Mouse (Mus musculus) thymus, postnatal 14 days (tissue): Measurements from ENCODE around the gene Wnk2.

Experiments used
- DNase-seq: peaks from one replicate; pipeline ENCODE4 v3.0.0; 2021

Gene Wnk2

DNA sequence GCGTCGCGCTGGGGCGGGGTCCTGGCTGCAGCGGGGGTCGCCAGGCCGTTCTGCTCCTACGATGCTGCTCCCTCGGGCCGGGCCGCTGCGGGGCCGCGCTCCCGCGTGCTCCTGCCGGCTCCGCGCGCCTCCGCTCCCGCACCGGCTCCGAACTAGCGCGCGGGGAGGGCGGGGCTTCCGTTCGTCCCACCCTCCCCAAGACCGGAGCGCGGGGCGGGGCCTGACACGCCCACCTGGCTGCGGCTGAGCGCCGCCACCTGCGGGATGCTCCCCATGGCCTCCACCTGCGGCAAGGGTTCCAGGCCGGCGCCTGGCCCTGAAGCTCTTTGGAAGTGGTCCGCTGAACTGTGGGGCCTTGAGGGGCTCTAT is at the start of gene Wnk2:
Gene Wnk2, minus strand, starts transcription at position 157 of the 369 bp plus-strand sequence.
- peak; percentile 88 for DNase-seq

DNA sequence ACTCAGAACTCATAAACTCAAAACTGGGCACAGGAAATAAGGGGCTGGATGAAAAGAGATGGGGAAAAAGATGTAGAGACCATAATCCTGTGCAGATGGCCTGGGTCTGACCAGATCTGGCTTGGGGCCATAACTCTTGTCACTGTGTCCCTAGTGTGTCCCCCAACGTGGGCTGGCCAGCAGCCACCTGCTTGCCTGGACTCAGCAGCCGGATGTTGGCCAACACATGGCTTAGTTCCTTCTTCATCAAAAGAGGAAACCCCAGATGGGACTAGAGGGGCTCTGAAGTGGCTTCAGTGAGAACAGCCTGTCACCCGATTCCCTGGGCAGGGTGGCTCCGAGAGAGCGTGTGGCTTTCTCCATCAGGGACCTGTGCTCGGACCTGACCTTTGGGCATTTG is 49.0 kb upstream of the Wnk2 start:
- DNase-seq, result no peak

DNA sequence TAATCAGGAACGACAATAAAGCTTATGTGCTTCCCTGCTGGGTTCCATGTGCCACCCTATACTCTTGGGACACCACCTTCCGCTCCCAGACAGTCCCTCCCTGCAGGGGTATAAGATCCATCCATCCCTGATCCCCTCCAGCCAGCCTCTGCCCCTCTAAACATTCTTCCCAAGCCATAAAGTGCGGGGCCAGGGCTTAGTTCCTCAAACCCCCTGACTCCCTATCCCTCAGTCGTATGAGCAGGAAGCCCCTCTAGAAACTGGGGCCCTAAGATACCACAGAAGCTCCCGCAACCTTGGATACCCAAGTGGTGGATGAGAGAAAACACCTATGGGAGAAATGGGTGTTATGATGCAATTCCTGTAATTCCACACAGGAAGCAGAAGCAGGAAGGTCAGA is 48.4 kb upstream of the Wnk2 start:
- no peak for DNase-seq

DNA sequence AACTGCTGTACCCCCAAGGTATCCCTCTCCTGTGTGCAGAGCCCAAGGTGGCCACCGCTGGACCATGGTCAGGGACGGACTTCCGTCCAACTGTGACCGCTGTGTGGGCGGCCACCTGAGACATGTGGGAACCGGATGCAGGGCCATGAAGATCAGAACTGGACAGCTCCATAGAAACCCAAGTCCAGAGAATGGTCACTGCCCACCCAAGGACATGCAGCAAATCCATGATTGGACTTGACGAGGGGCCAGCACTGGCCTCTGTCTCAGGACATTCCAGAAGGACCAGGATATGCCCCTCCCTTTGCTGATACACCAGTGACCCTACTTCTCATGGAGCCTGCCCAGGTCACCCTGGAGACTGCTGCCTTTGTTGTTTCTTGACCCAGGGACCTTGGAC is 47.8 kb upstream of the Wnk2 start:
- DNase-seq, result no peak

DNA sequence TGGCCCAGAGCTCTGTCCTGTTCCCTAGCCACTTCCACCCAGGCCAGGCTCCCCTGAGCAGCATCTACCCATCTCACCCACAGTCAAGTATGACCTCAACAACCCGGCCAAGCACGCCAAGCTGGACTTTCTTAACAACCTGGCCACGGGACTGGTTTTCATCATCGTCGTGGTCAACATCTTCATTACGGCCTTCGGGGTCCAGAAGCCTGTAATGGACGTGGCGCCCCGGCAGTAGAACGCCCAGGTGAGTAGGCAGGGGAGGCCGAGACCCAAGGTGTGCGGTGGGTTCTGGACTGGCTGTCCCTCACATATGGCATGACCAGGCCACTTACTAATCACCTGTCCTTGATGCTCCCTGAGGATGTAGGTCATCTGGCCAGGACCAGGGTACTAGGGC is 47.0 kb upstream of the Wnk2 start:
- DNase-seq, result no peak

DNA sequence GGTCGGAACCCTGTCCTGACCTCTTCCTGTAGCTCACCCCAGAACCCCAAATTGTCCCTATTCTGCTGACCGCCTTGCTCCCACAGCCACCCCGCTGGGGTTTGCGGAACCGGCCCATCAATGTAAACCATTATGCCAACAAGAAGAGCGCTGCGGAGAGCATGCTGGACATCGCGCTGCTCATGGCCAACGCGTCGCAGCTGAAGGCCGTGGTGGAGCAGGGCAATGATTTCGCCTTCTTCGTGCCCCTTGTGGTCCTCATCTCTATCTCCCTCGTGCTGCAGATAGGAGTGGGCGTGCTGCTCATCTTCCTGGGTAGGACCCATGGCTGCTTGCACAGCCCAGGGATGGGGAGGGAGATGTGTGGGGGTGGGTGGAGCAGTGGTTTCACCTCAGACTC is 45.8 kb upstream of the Wnk2 start:
- no peak for DNase-seq

DNA sequence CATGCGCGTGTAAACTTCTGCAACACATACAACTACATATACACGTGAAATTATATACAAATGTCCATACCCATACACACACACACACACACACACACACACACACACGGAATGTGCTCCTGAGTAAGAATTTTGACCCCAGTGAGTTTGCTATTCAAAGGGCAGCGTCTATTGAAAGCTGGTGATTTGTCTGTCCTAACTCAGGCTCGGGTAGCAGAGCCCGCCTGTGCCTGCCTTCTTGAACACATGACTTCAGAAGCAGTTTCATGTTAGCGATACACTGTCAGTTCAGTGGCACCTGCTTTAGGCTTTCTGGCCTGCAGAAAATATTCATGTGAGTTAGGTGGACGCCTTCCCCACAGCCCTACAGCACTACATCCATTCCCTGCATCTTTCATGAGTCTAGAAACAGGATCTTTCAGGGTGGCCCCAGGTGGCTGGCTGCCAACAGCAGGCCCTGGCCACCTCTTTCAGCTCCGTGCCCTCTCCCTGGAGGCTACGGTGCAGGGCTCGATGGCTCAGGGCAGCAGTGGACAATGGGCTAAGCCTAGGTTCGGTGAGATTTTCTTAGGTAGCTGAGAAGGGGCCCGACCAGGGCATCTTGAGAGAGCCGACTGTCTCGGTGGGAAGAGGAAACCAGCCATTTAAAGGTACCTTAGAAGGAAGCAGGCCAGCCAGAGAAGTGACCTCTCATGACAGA is 44.5 kb upstream of the Wnk2 start:
- no peak for DNase-seq

DNA sequence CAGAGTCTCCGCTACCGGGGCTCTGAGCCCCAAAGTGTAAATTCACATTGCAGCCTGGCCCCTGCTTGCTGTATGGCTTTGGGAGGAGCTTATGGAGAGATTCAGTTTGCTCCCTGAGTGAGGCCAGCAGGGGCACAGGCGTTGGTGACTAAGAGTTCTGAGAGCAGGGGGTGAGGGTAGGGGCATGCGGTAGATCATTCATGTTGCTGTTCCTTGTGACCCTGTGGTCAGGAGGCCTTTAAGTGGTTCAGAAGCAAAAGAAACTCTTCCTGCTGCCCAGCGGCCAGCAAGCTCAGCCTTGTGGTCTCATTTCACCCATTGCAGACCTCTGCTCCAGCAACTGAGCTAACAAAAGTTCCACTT is 43.8 kb upstream of the Wnk2 start:
- DNase-seq, result no peak

DNA sequence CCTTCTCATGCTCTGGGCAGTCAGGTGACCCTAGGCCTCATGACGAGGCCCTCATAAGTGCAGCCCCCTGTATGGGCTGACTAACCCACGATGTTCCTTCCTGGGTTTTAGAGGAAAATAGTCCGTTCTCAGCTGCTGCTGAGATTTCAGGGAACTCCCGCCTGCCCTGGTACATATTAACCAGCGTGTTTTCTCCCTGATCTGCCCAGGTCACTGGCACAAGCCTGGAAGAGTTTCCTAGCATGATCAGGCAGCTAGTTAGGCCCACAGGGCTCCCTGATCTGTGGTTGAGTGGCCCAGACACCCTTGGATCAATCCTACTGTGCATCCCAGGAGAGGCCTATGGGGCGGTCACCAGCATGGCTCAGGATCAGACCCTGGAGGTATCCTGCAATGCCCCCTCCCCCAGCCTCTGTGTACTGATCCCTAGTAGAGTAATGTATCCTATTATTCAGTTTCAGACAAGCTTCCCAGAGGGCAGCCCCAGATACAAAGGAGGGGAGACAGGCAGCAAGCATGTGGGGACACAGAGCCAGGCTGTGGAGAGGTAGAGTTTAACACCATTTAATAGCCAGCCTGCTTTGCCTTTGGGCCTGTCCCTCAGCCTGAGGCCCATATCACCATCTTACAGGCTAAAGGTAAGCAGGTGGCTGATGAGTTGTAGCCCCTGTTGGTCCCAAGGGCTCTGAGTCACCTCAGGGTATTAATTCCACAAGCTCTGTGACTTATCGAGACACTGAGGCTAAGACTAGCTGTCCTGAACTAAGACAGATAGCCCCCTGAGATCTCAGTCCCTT is 43.3 kb upstream of the Wnk2 start:
- DNase-seq, result no peak

DNA sequence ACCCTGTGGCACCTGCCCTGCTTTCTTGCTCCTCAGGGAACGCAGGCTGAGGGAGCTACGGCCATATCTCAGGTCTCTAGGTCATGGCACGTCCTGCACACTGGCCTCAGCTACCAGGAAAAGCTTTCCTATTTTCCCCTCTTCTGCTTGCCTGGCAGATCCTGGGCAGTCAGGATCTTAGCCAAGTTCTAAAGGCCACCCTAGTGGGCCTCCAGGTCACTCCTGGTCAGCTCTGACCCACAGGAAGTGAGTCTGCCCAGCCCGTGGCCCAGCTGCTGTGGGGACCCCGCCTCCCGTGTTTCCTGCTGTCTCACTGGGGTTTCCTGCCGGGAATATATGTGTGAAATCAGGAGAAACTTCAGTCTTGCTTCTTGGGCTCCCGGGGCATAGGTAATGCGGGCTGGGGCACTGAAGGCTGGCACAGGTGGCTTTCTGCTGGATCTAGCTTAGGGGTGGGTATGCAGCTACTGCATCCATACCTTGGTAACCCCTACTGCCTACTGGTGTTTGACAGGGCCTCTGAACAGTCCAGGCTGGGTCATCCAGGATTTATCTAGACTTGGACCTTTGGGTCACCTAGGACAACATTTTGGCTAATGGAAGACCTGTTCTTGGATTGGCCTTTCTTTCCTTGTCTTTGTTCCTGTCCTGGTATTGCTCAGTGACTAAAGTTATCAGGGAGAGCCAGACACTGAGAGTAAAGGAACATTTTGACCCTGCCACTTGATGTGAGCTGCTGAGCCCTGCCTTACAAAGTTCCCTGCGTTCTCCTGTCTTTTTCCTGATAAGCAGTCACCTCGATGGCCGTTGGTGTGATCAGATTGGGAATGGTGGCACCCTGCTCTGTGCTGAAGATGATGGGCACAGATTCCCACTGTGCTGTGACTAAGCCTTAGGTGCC is 42.4 kb upstream of the Wnk2 start:
- no peak for DNase-seq

DNA sequence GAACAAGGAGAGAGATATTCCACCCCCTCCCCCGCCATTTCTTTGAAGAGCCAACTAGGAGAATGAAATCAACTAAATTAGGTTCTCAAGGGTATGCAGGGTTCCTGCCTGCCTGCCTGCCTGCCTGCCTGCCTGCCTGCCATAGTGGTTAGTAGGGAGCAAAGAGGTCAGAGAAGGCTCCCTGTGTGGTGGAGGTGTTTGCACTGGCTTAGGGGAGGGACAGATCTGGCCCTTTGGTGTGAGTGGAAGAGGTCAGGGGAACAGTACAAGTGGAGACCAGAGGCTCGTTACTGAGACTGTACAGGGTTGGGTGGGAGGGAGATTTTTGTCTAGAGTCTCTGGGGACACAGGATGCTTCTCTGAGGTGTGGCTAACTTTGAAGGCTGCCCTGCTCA is 41.1 kb upstream of the Wnk2 start:
- no peak for DNase-seq

DNA sequence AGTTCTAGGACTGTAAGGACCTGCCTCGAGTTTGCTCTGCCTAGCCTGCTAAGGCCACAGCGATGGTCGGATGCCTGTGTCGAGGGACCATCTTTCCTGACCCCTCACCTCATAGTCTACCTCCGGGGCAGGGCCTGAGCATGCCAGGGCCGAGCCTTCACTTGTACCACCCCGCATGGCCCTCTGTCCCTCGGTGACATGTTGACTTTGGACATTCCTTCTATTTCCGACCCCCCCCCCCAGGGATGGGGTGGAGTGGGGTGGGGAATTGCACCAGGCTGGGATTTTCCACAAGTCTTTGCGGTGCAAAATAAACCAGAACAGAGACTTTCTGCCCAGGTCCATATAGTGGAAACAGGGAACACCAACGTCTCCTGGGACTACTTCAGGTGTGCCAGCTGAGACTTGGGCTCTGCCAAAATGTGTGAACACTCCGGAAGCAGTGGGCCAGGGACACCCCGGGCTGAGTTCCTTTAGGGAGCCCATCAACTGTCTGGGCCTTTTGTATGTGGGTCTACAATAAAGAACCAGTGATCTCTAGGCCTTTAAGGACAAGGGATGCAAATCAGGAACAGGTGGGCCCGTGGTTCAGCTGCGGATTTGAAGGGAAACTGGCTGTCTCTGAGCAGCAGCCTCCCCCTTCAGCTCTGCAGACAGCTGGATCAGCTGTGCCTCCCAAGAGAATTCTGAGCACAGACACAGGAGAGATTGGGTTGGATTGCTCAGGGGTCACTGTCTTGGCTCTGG is 40.6 kb upstream of the Wnk2 start:
- DNase-seq, result no peak

DNA sequence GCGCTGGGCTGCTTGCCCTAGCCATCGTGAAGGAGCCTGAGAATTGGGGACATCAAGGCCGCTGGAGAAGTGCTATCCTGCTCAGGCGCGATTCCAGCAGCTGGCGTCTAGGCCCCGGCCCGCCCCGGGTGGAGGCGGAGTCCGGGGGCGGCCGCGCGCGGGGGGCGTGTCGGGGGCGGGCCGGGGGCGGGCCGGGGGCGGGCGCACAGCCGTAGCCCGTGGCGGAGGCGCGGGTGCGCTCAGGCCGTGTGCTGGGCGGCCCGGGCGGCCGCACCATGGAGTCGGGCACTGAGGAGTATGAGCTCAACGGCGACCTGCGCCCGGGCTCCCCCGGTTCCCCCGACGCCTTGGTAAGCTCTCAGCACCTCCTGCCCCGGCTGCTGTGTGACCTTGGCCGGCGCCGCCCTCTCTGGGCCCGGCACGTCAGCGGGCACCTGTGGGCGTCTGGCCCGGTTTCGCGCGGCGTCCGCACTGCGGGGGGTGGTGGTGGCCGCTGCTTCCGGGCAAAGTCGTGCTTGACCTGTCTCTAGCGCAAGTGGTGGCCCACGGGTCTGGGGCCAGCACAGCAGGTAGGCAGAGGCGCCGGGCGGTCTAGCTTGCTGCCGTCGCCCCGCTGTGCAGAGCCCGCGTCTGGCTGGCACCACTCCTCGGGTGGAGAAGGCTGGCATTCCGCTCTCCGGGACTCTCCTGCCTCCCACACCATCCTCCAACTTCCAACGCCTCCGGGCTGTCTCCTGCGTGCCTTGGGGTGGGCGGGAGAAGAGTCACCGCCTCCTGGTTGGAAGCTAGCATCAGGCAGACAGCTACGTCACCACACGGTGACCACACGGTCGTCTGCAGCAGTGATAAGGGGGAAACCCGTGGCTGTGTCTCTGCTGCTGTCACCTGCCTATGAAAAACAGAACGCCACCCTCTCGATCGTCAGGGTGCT is 39.7 kb upstream of the Wnk2 start, which contains the start of gene Ninj1:
Gene Ninj1, plus strand, starts transcription at position 198 of the 931 bp plus-strand sequence.
- peak; percentile 82 for DNase-seq

DNA sequence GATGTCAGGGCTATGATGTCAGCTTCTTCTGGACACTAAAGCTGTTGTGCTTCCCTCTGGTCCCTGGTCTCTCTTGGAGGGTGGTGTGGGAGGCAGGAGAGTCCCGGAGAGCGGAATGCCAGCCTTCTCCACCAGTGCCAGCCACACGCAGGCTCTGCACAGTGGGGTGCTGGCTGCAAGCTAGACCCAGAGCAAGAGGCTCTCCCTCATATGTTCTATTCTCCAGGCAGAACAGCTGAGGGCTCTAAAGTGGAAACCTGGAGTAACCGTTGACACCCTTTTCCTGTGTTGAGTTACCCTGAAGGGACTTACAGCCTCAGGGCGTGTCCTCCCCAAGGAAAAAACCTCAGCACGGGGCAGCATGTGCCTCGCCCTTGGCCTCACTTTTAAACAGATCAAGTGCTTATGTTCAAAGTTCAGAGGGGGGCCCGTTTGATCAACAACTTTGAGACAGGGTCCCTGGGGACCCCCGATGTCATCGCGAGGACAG is 39.0 kb upstream of the Wnk2 start:
- DNase-seq, result no peak

DNA sequence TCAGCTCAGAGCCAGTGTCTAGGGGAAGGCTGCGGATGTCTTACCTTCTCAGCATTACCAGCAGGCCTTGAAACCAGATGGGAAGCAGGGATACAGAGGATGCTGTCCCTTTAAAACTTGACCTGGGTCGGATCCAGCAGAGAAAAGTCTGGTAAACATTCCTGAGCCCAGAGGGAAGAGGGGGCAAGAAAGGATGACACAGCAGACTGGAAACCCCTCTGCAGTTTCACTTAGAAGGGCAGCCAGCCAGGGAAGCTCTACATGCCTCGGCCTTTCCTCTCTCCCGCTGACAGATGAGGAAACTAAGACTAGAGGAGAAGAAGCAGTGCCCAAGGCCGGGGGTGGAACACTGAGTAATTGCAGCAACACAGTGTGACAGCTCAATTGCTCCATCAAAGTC is 35.8 kb upstream of the Wnk2 start:
- DNase-seq, result no peak

DNA sequence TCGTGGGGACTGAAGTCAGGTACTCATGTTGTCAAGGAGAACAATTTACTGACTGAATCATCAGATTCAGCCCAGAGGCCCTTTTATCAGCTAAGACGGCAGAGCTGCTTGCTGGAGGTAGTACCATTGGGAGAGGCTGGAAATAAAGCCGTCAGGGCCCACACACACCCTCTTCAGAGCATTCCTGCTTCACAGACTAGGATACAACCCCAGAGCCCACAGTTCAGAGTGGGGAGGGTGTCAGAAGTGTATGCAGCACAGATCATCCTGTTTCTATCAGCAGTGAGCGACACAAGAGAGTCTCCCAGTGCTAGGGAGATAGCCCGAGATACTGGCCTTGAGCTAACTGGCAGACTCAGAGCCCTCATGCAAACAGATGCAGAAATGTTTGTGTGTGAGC is 35.3 kb upstream of the Wnk2 start:
- DNase-seq, result no peak

DNA sequence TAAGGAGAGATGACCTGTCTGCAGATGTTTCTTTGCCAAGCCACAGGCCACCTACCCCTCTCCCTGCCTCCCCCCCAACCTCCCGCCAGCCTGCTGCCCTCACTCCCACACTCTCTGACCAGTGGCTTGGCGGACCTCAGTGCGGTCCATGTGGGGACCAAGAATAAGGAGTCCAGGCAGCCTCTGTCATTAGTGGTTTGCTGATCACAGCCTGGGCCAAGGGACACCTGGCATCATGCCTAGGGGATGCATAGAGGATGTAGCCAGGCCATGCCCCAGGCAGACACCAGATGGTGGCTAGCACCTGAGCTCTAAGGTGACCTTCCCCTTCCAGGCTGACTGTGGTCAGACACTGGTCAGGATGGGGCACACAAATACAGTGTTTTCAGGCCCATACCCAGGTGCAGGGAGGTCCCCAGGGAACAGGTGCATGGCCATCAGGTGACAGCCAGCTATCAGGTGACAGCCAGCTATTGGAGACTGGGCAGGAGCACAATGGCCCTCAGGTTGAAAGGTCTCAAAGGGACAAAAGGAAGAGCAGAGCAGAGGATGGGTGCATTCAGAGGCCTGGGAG is 33.7 kb upstream of the Wnk2 start:
- no peak for DNase-seq

DNA sequence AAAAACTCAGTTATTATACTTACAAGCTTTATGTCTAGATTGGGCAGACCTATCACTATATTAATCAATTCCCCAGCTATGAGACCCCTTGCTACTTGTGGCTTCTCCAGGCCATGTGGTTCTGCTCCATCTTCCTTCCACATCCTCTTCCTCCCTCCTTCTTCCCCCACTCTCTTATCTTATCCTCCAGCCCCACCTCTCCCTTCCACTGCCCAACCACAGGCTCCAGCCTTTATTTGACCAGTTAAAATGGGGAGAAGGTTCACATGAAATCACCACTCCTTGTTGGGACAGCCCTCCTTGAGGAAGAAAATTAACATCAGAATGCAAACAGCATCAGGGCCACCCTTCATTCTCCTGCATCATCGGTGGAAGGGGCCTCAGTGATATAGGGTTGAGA is 32.9 kb upstream of the Wnk2 start:
- no peak for DNase-seq

DNA sequence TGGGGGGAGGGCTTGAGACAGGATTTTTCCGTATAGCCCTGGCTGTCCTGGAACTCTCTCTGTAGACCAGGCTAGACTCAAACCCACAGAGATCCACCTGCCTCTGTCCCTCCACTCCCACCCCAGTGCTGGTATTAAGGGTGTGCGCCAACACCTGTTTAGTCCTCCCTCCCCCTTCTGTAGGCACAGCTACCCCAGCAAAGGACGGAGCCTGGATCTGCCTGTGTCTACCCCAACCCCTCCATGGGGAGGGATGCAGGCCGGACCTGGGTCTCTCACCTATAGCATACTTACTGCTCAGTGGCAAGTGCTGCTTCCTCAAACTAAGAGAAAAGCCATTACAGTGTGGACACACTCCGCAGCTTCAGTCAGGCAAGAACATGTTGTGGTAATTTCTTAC is 32.5 kb upstream of the Wnk2 start:
- no peak for DNase-seq

DNA sequence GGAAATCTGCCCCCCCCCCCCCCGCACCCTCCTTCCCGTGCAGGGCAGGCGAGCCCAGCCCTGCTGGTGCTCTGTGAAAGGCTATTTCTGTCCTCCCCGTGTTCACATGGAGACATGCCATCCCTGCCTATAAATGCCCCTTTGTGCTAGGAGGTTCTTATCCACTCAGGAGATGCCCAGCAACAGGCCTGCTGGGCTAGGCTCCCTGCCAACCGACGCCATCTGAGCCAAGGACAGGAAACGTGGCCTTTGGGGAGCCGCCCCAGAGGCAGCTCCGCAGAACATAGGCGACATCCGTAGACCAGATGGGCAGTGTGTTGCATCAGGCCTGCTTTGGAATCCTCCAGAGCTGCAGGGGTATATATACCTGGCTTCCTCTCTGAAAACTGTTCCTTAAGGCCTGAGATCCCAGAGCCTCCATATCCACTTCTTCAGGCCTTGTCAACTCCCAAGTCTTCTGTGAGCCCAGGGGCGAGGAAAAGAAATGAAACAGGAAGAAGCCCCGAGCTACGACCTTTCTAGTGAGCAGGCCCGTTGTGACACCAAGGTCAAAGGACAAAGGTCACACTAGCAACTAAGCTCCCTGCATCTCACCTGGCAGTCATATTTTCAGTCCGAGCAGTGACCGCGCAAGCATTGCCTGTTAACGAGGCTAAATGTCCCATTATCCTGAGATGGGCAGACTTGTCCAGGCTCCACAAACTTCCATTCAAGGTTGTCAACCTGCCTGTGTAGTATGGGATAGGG is 31.2 kb upstream of the Wnk2 start:
- DNase-seq, result no peak

DNA sequence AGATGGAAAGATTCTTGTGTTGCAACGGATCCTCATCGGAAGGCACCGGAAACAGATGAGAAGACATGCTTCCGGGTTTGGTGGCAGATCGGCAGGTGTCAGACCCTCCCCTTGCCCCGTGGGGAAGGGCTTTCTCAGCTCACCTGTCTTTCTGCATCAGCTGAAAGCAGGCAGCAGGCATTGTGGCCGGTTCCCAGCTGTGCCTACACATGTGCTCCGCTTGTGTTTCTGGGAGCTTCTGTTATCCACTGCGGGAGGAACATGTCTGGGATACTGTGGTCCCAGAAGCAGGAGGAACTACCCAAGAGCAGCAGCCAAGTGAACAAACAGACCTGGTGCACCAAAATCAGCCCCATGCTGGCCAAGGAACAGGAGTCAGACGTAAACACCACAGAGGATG is 27.7 kb upstream of the Wnk2 start:
- no peak for DNase-seq
